Mouse (Mus musculus) cerebellum, adult 18-20 months (tissue): ENCODE data around the gene Kif22.

Experiments
- DNase-seq, 2 experiments: peaks; one replicate each; pipeline ENCODE4 v3.0.0; 2021

The Kif22 gene

DNA sequence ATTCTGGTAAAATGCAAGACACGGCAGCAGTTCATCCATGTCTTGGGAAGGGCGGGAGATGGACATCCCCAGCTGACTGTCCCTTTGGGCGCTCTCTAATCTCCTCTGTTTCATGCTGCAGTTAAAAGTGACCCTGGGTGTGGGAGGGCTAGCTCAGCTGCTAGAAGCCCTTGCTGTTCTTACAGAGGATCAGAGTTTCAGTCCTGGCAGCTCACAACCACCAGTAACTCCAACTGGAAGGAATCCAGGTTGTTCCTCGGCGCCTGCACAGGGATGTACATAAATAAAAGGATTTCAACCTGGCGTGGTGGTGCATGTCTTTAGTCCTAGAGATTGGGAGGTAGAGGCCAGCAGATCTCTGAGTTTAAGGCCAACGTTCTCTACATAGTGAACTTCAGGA, 59.2 kb downstream of the Kif22 start:
- no peak for DNase-seq

DNA sequence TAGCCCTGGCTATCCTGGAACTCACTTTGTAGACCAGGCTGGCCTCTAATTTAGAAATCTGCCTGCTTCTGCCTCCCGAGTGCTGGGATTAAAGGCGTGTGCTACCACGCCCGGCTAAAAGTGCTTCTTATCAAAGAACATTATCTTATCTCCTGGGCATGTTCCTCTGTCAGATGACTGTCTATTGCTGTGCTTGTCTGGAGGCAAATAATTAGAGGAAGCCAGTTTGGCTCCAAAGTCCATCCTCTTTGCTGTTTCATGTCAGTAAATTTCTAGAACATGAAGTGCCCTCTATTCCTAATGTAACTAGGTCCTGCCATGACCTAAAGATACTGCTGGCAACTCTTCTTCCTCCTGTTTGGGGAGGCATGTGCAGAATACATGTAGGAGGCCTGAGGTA, 60.2 kb downstream of the Kif22 start:
- DNase-seq, result no peak

DNA sequence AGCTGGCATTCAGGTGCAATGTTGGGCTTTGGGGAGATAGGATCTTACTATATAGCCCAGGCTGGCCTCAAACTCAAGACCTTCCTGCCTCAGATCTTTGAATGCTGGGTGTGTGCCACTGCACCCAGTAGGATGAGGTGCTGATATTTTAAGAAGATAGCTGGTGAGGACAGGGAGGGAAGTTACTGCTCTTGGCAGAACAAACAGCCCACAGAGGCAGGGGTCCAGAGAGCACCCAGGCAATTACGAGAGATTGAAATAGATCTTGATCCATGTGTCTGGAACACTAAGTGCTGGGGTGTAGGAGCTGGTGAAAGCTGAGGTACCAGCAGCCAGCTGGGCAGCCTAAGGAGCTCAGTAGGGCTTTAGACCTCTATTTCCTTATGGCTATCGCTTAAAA, 60.7 kb downstream of the Kif22 start:
- DNase-seq, result no peak

DNA sequence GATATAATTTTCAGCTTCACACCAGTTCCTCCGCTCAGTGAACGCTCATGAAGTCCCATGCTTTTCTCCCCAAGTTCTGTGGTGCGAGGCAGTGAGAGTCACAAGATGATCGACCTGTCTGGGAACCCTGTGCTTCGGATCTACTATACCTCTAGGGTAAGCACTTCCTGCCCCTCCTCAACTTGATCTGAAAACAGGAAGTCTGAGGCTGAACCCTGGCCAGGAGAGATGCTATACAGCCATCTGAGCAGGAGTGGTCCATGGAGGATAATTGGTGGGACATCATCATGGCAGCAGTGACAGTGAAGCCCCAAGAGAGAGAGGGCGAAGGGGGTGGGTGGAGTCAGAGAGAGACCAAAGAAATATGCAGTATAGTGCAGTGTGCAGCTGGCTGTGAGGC, 63.4 kb downstream of the Kif22 start:
- DNase-seq, result no peak
